Mouse (Mus musculus) lung, embryonic 15.5 days (tissue): ENCODE measurements around the gene Zyg11a. TPM values are rescaled to one million over a fixed set of nuclear protein-coding genes. Genes with fewer than 3 reads are reported as not detected.

Source experiments
- ATAC-seq: fragments of 200-750 bp; cut with Nextera tagmentation; 2 replicates; pipeline ENCODE4 v1.8.0; 2017; ENCODE audit warnings: moderate number of reproducible peaks, borderline replicate concordance; ENCODE audit not compliant: low FRiP score, low TSS enrichment; ENCODE audit errors: extremely low read depth
- H3K27ac ChIP-seq: fragments of 300-500 bp; sonication (generic); 2 replicates; pipeline ENCODE4 v1.5.1; 2015; ENCODE audit warnings: moderate library complexity, mild to moderate bottlenecking, inconsistent platforms
- H3K27me3 ChIP-seq: fragments of 300-500 bp; sonication (generic); 2 replicates; pipeline ENCODE4 v1.6.1; 2015; ENCODE audit warnings: inconsistent platforms
- H3K36me3 ChIP-seq: fragments of 300-500 bp; sonication (generic); 2 replicates; pipeline ENCODE4 v1.6.1; 2015; ENCODE audit warnings: inconsistent platforms
- H3K4me1 ChIP-seq: fragments of 300-500 bp; sonication (generic); 2 replicates; pipeline ENCODE4 v1.6.1; 2015; ENCODE audit warnings: inconsistent platforms
- H3K4me2 ChIP-seq: fragments of 300-500 bp; sonication (generic); 2 replicates; pipeline ENCODE4 v1.6.1; 2015; ENCODE audit warnings: inconsistent platforms, mild to moderate bottlenecking, moderate library complexity
- H3K4me3 ChIP-seq: fragments of 300-500 bp; sonication (generic); 2 replicates; pipeline ENCODE4 v1.5.1; 2015; ENCODE audit warnings: mild to moderate bottlenecking, inconsistent platforms
- H3K9ac ChIP-seq: fragments of 300-500 bp; sonication (generic); 2 replicates; pipeline ENCODE4 v1.6.1; 2015; ENCODE audit warnings: inconsistent platforms
- H3K9me3 ChIP-seq: fragments of 300-500 bp; sonication (generic); 2 replicates; pipeline ENCODE4 v1.6.1; 2016; ENCODE audit warnings: inconsistent platforms
- WGBS: fragments of 180-500 bp; shearing (Covaris S2); methylation state at CpG from one replicate; pipeline ENCODE4 v1.1.7; 2015; 5-methylcytosine and 5-hydroxymethylcytosine counted together
- polyA plus RNA-seq: library from polyadenylated mRNA; unstranded; fragments of >200 nt; fragmentation: Nextera tagmentation; extraction: Ambion mirVana; gene quantifications from 2 replicates; pipeline ENCODE4 v1.2.1, GENCODE M21; 2015

Zyg11a gene
- 0.06 and 0.11 TPM in 2 replicates for polyA plus RNA-seq

GRCm38 (mm10) chr4:108217332-108218179 lies at the start of gene Zyg11a:
Gene Zyg11a (minus strand): TSS chr4:108218048.
- no peaks in the 10 kb centered on the region for H3K9me3 ChIP-seq
- H3K27me3 ChIP-seq, result peaks cover 40% of the 10 kb centered on the region
- ATAC-seq, result peak; percentile 64; the same call in 1 of the 2 replicates
- no peak within 1 kb of the TSS for H3K27ac ChIP-seq
- WGBS, result 1% methylated on average over 60 of the region's 107 CpGs
- peaks cover 15% of the 10 kb centered on the region for H3K4me1 ChIP-seq
- H3K36me3 ChIP-seq, result no peaks in the 10 kb centered on the region
- H3K9ac ChIP-seq, result peak within 1 kb of the TSS; percentile 38
- H3K4me3 ChIP-seq, result peak within 1 kb of the TSS; percentile 52
- H3K4me2 ChIP-seq, result peak within 1 kb of the TSS; percentile 91

GRCm38 (mm10) chr4:108265774-108266173 lies 47.9 kb upstream of the Zyg11a start:
- H3K27me3 ChIP-seq, result no peaks in the 10 kb centered on the region
- no peak overlapping the region for H3K9ac ChIP-seq
- no peaks in the 10 kb centered on the region for H3K9me3 ChIP-seq
- H3K36me3 ChIP-seq, result peaks cover 31% of the 10 kb centered on the region
- no peak overlapping the region for H3K4me3 ChIP-seq
- no peak overlapping the region for H3K27ac ChIP-seq
- no peaks in the 10 kb centered on the region for H3K4me1 ChIP-seq
- no peak overlapping the region for H3K4me2 ChIP-seq
- no peak for ATAC-seq
- WGBS, result 84% methylated on average over 7 of the region's 7 CpGs

- no peak overlapping the region for H3K4me3 ChIP-seq
- no peak overlapping the region for H3K4me2 ChIP-seq
- WGBS, result 82% methylated on average over 6 of the region's 6 CpGs
- no peak overlapping the region for H3K27ac ChIP-seq
- no peak overlapping the region for H3K9ac ChIP-seq
- ATAC-seq, result no peak
- H3K36me3 ChIP-seq, result peaks cover 69% of the 10 kb centered on the region
- H3K9me3 ChIP-seq, result no peaks in the 10 kb centered on the region
- no peaks in the 10 kb centered on the region for H3K27me3 ChIP-seq
- H3K4me1 ChIP-seq, result no peaks in the 10 kb centered on the region
Observed at GRCm38 (mm10) chr4:108253317-108253716, 35.5 kb upstream of the Zyg11a start.

GRCm38 (mm10) chr4:108250501-108250900 lies 32.7 kb upstream of the Zyg11a start:
- no peak overlapping the region for H3K27ac ChIP-seq
- H3K36me3 ChIP-seq, result peaks cover 54% of the 10 kb centered on the region
- no peak overlapping the region for H3K4me3 ChIP-seq
- no peaks in the 10 kb centered on the region for H3K4me1 ChIP-seq
- H3K9ac ChIP-seq, result no peak overlapping the region
- WGBS, result 94% methylated on average over 9 of the region's 9 CpGs
- no peaks in the 10 kb centered on the region for H3K27me3 ChIP-seq
- ATAC-seq, result no peak
- no peaks in the 10 kb centered on the region for H3K9me3 ChIP-seq
- H3K4me2 ChIP-seq, result no peak overlapping the region

- no peaks in the 10 kb centered on the region for H3K27me3 ChIP-seq
- no peak overlapping the region for H3K4me3 ChIP-seq
- peaks cover 55% of the 10 kb centered on the region for H3K36me3 ChIP-seq
- 84% methylated on average over 3 of the region's 3 CpGs for WGBS
- no peaks in the 10 kb centered on the region for H3K9me3 ChIP-seq
- H3K9ac ChIP-seq, result no peak overlapping the region
- no peak overlapping the region for H3K4me2 ChIP-seq
- no peak overlapping the region for H3K27ac ChIP-seq
- ATAC-seq, result no peak
- H3K4me1 ChIP-seq, result no peaks in the 10 kb centered on the region
Observed at GRCm38 (mm10) chr4:108249314-108249713, 31.5 kb upstream of the Zyg11a start.

- no peak for ATAC-seq
- peaks cover 35% of the 10 kb centered on the region; the same call in 1 of the 2 replicates for H3K36me3 ChIP-seq
- no peaks in the 10 kb centered on the region for H3K9me3 ChIP-seq
- H3K4me1 ChIP-seq, result no peaks in the 10 kb centered on the region
- H3K27me3 ChIP-seq, result no peaks in the 10 kb centered on the region
- no peak overlapping the region for H3K4me3 ChIP-seq
- no peak overlapping the region for H3K4me2 ChIP-seq
- 83% methylated on average over 3 of the region's 3 CpGs for WGBS
- H3K9ac ChIP-seq, result no peak overlapping the region
- H3K27ac ChIP-seq, result no peak overlapping the region
Observed at GRCm38 (mm10) chr4:108233654-108234053, 15.8 kb upstream of the Zyg11a start.

GRCm38 (mm10) chr4:108225341-108225872 lies 7.6 kb upstream of the Zyg11a start:
- Histone ChIP-seq H3K4me2 (no peak overlapping the region), H3K4me3 (no peak overlapping the region), H3K27ac (no peak overlapping the region), H3K9me3 (no peaks in the 10 kb centered on the region), H3K4me1 (no peaks in the 10 kb centered on the region), H3K36me3 (no peaks in the 10 kb centered on the region), H3K27me3 (no peaks in the 10 kb centered on the region), H3K9ac (no peak overlapping the region)
- 68% methylated on average over 3 of the region's 3 CpGs for WGBS
- ATAC-seq, result no peak

- no peak overlapping the region for H3K4me3 ChIP-seq
- 89% methylated on average over 5 of the region's 5 CpGs for WGBS
- no peak overlapping the region for H3K9ac ChIP-seq
- no peak overlapping the region for H3K4me2 ChIP-seq
- H3K4me1 ChIP-seq, result peaks cover 11% of the 10 kb centered on the region
- no peaks in the 10 kb centered on the region for H3K9me3 ChIP-seq
- ATAC-seq, result no peak
- peaks cover 25% of the 10 kb centered on the region for H3K27me3 ChIP-seq
- H3K36me3 ChIP-seq, result no peaks in the 10 kb centered on the region
- no peak overlapping the region for H3K27ac ChIP-seq
Observed at GRCm38 (mm10) chr4:108222507-108222906, 4.7 kb upstream of the Zyg11a start.

GRCm38 (mm10) chr4:108219019-108219418 lies 1.2 kb upstream of the Zyg11a start:
- peaks cover 40% of the 10 kb centered on the region for H3K27me3 ChIP-seq
- H3K4me1 ChIP-seq, result peaks cover 15% of the 10 kb centered on the region
- H3K4me3 ChIP-seq, result no peak overlapping the region
- H3K36me3 ChIP-seq, result no peaks in the 10 kb centered on the region
- WGBS, result 3% methylated on average over 9 of the region's 9 CpGs
- no peak overlapping the region for H3K9ac ChIP-seq
- H3K9me3 ChIP-seq, result no peaks in the 10 kb centered on the region
- no peak overlapping the region for H3K27ac ChIP-seq
- peak overlapping the region; percentile 23; the same call in 1 of the 2 replicates for H3K4me2 ChIP-seq
- ATAC-seq, result no peak

GRCm38 (mm10) chr4:108213023-108213422 lies 4.8 kb downstream of the Zyg11a start:
- H3K4me1 ChIP-seq, result peaks cover 9% of the 10 kb centered on the region
- no peak overlapping the region for H3K27ac ChIP-seq
- no peak overlapping the region for H3K4me2 ChIP-seq
- H3K9me3 ChIP-seq, result no peaks in the 10 kb centered on the region
- H3K9ac ChIP-seq, result no peak overlapping the region
- WGBS, result 82% methylated on average over 2 of the region's 2 CpGs
- ATAC-seq, result no peak
- peaks cover 20% of the 10 kb centered on the region for H3K27me3 ChIP-seq
- H3K4me3 ChIP-seq, result no peak overlapping the region
- H3K36me3 ChIP-seq, result no peaks in the 10 kb centered on the region

- 90% methylated on average over 6 of the region's 6 CpGs for WGBS
- Histone ChIP-seq H3K27me3 (no peaks in the 10 kb centered on the region), H3K4me3 (no peak overlapping the region), H3K4me1 (no peaks in the 10 kb centered on the region), H3K9me3 (no peaks in the 10 kb centered on the region), H3K36me3 (no peaks in the 10 kb centered on the region), H3K4me2 (no peak overlapping the region), H3K27ac (no peak overlapping the region), H3K9ac (no peak overlapping the region)
- ATAC-seq, result no peak
Observed at GRCm38 (mm10) chr4:108204629-108205028, 13.2 kb downstream of the Zyg11a start.

GRCm38 (mm10) chr4:108199236-108199635 lies 18.6 kb downstream of the Zyg11a start:
- Histone ChIP-seq H3K9ac (no peak overlapping the region), H3K4me3 (no peak overlapping the region), H3K4me1 (0 out of 2 replicates have a peak, but pooled peaks cover 2% of the 10 kb centered on the region), H3K4me2 (no peak overlapping the region), H3K27ac (no peak overlapping the region), H3K36me3 (no peaks in the 10 kb centered on the region), H3K9me3 (no peaks in the 10 kb centered on the region), H3K27me3 (no peaks in the 10 kb centered on the region)
- 52% methylated on average over 2 of the region's 2 CpGs for WGBS
- no peak for ATAC-seq
